Mouse (Mus musculus) megakaryocyte, embryonic 14.5 days (primary cell): Measurements from ENCODE around the gene Gm6509. TPM values are rescaled to one million over a fixed set of nuclear protein-coding genes. Genes with fewer than 3 reads are reported as not detected.
"Not testable (repeated sequence)": the region's sequence is repeated elsewhere in the genome, so short reads cannot be mapped to it uniquely, and the experiment has no call there.

ENCODE experiments used
- H3K27me3 ChIP-seq: replicated peaks from 2 replicates; pipeline ENCODE3; 2012; ENCODE audit warnings: inconsistent platforms
- H3K36me3 ChIP-seq: replicated peaks from 2 replicates; pipeline ENCODE3; 2012; ENCODE audit warnings: low read length, inconsistent platforms, mixed read lengths
- H3K4me1 ChIP-seq: 2 replicates; pipeline ENCODE4 v1.6.1; 2012; ENCODE audit warnings: inconsistent platforms
- H3K4me3 ChIP-seq: replicated peaks from 2 replicates; pipeline ENCODE3; 2012; ENCODE audit warnings: moderate library complexity, mild to moderate bottlenecking, inconsistent platforms
- H3K9me3 ChIP-seq: 2 replicates; pipeline ENCODE4 v1.6.1; 2012; ENCODE audit warnings: inconsistent platforms
- polyA plus RNA-seq: library from polyadenylated mRNA; stranded (reverse); fragments of >175 nt; gene quantifications from 2 replicates; pipeline ENCODE4 v1.2.3, GENCODE M21; 2012; ENCODE audit warnings: low replicate concordance; ENCODE audit not compliant: insufficient read depth

Gm6509 gene
- not detected in 2 replicates for polyA plus RNA-seq

- not testable (repeated sequence) for H3K9me3 ChIP-seq, H3K27me3 ChIP-seq, H3K4me3 ChIP-seq, H3K36me3 ChIP-seq, H3K4me1 ChIP-seq
These were observed at the start of gene Gm6509 for GRCm38 (mm10) chr5:94623679-94624078. Gene Gm6509, plus strand, starts transcription at chr5:94623979.

- H3K4me3 ChIP-seq: not testable (repeated sequence)
These were observed 7.5 kb upstream of the Gm6509 start, which contains the start of gene Gm3147 for GRCm38 (mm10) chr5:94616242-94616641. Gene Gm3147, minus strand, starts transcription at chr5:94616342.

DNA sequence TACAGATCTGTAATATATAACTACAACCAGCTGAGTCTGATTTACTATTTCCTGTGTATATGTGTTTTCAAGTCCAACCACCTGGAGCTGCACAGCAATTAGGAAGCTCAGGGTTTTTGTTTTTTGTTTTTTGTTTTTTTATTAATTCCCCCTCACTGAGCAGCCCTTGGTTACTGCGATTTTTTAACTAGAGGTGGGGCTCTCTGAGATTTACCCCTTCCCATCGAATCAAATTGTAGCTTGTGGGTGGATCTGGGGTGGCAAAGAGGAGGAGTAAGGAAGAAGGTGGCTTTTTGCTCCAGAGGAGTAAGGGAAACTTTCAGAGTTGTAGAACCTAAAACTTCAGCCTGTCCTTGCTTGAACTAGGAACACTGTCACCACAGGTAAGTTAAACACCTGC is 24.3 kb downstream of the Gm6509 start, which contains the start of gene Gm6205:
TSS of gene Gm6205 (plus strand) at position 301 of the 400 bp plus-strand sequence.
- H3K4me3 ChIP-seq, H3K4me1 ChIP-seq, H3K36me3 ChIP-seq, H3K9me3 ChIP-seq, H3K27me3 ChIP-seq: not testable (repeated sequence)

More at GRCm38 (mm10) chr5:94616242-94616641, 7.5 kb upstream of the Gm6509 start, which contains the start of gene Gm3147:
- H3K9me3 ChIP-seq, H3K36me3 ChIP-seq, H3K4me1 ChIP-seq, H3K27me3 ChIP-seq: not testable (repeated sequence)

Other genes starting within 250 kb of the Gm6509 start
- gene Gm7682, start 178.2 kb upstream of the Gm6509 start, polyA plus RNA-seq: not detected in 2 replicates
- gene Gm3139, start 97.7 kb upstream of the Gm6509 start, polyA plus RNA-seq: not detected in 2 replicates
- gene Gm3147, start 7.6 kb upstream of the Gm6509 start, polyA plus RNA-seq: not detected in 2 replicates
- not detected in 2 replicates for gene Gm6205, start 24.4 kb downstream of the Gm6509 start, polyA plus RNA-seq
- gene Gm3183, start 241.5 kb downstream of the Gm6509 start, polyA plus RNA-seq: not detected in 2 replicates